Mouse (Mus musculus): ENCODE data around the gene Ngdn. TPM values are rescaled to one million over a fixed set of nuclear protein-coding genes. Genes with fewer than 3 reads are reported as not detected.

Gene Ngdn
- polyA plus RNA-seq, 1 experiment from 2014 or later = 61.9 TPM

DNA sequence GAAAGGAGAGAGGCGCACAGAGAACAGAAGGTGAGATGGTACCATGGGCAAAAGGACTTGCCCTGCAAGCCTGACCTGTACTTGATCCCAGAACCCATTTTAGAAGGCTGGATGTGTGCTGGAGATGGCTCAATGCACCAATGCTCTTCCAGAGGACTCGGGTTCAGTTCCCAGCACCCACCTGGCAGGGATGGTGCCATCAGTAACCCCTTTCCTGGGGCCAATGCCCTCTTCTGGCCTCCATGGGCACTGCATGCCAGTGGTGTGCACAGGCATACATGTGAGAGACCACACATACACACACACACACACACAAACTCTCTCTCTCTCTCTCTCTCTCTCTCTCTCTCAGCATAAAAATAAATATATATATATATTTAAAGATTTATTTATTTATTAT is 13.8 kb upstream of the Ngdn start:
- Histone ChIP-seq H3K9me3 (no peaks in the 10 kb centered on the region), H3K4me1 (replicated peaks) (peaks cover 7% of the 10 kb centered on the region), H3K4me2 (no peak overlapping the region), H3K27ac (replicated peaks) (no peak overlapping the region), H3K27me3 (no peaks in the 10 kb centered on the region), H3K9ac (no peak overlapping the region), H3K36me3 (no peaks in the 10 kb centered on the region), H3K4me3 (no peak overlapping the region)
- ATAC-seq (ENCODE audit: low read depth) = no peak
- whole genome bisulfite sequencing = 95% methylated on average over 2 of the region's 2 CpGs

DNA sequence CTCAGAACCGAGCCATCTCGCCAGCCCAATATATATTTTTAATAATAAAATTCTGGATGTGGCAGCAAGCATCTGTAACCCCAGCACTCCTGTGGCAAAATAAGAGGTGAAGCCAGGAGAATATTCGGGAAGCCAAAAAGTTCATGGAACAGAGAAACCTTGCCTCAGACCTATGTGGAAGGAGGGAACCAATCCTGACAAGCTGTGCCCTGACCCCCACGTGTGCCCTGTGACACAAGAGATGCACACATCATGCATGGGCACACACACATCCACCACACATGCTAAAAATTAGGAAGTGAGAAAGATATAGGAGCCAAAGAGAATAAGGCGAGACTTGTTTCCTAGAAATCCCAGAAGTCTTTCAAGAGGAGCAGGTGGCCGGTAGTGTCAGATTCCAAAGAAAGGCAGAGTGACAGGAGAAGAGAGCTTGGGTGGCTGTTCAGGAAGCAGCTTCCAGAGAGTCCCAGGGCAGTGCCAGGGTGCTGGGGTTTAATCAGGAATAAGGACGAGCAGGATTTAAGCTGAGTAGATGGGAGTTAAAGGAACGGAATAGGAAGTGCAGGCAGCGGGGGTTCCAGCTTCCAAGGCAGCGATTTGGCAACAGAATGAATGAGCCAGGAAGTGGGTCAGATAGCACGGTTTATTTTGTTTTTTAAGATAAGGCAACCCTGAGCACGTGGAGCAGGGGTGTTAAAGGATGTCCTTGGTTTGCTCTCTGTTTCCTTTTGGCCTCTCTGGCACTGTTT is 13.1 kb upstream of the Ngdn start:
- no peak for ATAC-seq (ENCODE audit: low read depth)
- Histone ChIP-seq H3K9me3 (no peaks in the 10 kb centered on the region), H3K4me2 (no peak overlapping the region), H3K4me3 (no peak overlapping the region), H3K4me1 (replicated peaks) (peaks cover 7% of the 10 kb centered on the region), H3K36me3 (no peaks in the 10 kb centered on the region), H3K27me3 (no peaks in the 10 kb centered on the region), H3K9ac (no peak overlapping the region), H3K27ac (replicated peaks) (no peak overlapping the region)
- WGBS = 61% methylated on average over 12 of the region's 12 CpGs

DNA sequence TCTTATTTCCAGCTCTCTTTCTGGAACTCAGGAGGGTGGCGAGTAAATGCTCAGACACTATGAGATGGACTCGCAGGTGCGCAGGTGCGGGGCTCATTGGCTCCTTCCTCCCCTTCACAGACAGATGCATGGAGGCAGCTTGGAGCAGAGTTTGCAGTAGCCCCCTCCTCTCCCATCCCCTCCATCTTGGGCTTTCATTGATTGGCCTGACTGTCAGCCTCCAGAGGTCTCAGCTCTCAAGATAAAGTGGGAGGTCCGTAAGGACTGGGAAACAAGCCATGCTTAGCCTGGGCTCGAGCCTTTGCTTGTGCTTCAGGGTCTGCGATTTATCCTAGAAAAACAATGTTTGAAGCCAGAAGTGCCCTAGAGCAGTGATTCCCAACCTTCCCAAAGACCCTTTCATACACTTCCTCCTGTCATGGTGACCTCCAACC is 12.6 kb upstream of the Ngdn start:
- peaks cover 7% of the 10 kb centered on the region for H3K4me1 ChIP-seq (replicated peaks)
- no peak overlapping the region for H3K4me2 ChIP-seq
- H3K36me3 ChIP-seq = no peaks in the 10 kb centered on the region
- WGBS = 74% methylated on average over 7 of the region's 7 CpGs
- no peak overlapping the region for H3K4me3 ChIP-seq
- no peak overlapping the region for H3K9ac ChIP-seq
- no peaks in the 10 kb centered on the region for H3K27me3 ChIP-seq
- no peak overlapping the region for H3K27ac ChIP-seq (replicated peaks)
- H3K9me3 ChIP-seq = no peaks in the 10 kb centered on the region
- ATAC-seq (ENCODE audit: low read depth) = no peak

DNA sequence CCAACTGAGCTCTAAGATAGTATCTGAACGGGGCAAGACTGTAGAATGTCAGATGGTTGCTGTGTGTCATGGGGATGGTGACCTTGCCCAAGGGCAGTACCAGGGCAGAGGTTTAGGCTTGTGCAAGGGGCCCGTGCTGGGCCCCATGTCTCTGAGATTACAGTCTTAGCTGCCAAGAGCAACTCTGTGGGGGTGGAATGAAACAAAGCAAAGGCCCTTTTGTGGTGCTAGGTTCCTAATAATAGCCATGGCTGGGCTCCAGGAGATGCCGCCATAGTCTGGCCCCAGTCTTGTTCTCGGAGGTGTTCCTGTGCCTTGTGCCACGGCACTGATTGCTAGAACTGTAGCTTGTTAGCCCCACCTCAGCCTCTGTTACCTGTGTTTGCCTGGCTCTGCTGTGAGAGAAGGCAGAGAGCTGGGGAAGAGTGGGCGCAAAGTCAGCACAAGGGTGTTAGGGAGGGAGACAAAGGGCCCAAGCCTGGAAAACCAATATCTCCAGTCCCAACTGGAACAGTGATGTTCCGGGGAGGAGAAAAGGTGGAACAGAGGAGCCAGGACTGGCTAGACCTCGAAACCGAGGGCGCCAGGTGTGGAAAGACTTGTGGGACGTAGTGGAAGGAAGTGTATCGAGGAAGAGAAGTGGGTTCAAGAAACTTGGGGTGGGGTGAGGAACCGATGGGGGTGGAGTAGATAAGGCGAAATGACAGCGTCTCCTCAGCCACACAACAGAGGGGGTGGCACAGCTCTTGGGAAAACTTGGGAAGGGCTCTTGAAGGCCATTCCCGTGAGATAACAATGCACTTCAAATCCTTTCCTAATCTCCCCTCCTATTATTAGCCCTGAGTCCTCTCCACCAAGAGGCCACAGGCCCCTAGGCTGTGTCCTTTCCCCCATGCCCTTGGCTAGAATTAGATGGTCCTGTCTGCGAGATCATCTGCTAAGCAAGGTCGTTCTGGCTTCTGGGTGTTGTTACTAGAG is 11.1 kb upstream of the Ngdn start:
- H3K4me3 ChIP-seq = no peak overlapping the region
- H3K4me1 ChIP-seq (replicated peaks) = peaks cover 7% of the 10 kb centered on the region
- no peak overlapping the region for H3K4me2 ChIP-seq
- no peaks in the 10 kb centered on the region for H3K9me3 ChIP-seq
- ATAC-seq (ENCODE audit: low read depth) = no peak
- no peaks in the 10 kb centered on the region for H3K27me3 ChIP-seq
- 78% methylated on average over 18 of the region's 18 CpGs for whole genome bisulfite sequencing
- H3K27ac ChIP-seq (replicated peaks) = no peak overlapping the region
- no peaks in the 10 kb centered on the region for H3K36me3 ChIP-seq
- no peak overlapping the region for H3K9ac ChIP-seq

DNA sequence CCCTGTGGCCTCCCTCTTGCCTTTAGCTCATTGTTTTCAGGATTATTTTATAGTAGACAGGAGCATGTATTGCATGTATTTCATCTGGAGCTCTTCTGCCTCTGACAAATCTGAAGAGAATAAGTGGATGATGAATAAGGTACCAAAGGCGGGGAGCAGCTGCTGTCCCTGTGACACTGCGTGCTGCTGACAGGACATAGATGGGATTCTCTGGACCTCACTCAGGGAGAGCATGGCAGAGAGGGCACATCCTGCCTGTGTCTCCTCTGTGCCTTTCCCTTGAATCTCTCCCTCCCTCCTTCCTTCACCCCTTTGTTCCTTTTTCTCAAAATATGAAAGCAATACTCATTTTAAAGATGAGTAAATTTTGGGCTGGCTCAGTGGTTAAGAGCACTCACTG is 9.7 kb upstream of the Ngdn start:
- Histone ChIP-seq H3K9me3 (no peaks in the 10 kb centered on the region), H3K27me3 (no peaks in the 10 kb centered on the region), H3K4me2 (no peak overlapping the region), H3K36me3 (no peaks in the 10 kb centered on the region), H3K27ac (replicated peaks) (no peak overlapping the region), H3K4me3 (no peak overlapping the region), H3K4me1 (replicated peaks) (peaks cover 7% of the 10 kb centered on the region), H3K9ac (no peak overlapping the region)
- WGBS = 72% methylated on average over 2 of the region's 2 CpGs
- no peak for ATAC-seq (ENCODE audit: low read depth)

DNA sequence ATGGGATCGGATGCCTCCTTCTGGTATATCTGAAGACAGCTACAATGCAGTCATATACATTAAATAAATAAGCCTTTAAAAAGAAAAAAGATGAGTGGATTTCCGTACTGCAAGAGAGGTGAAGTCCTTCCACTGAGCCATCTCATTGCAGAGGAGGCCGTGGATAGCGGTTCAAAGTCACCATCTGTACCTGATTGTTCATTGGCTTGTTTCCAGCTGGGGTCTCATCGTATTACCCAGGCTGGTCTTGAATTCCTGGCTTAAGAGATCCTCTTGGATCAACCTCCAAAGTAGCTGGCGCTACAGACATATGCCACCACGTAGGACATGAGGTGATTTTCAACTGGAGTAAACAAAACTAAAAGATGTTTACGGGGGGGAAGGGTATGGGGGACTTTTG is 9.3 kb upstream of the Ngdn start:
- Histone ChIP-seq H3K9ac (no peak overlapping the region), H3K27me3 (no peaks in the 10 kb centered on the region)
- 84% methylated on average over 8 of the region's 8 CpGs for WGBS

DNA sequence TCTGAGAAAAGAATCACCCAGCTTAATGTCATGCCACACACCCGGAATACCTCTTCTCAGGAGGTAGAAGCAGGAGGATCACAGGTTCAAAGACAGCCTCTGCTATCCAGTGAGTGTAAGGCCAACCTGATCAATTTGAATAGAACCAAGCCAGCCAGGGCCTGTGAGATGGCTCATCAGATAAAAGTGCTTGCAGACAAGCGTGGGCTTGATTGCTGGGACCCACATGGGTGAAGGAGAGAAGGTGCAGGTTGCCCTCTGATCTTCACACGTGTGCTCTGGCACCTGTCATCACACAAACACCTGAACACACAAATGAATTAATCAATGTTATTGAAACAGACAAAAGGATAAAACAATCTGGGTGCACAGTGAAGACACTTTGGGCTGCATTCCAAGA is 8.7 kb upstream of the Ngdn start:
- Histone ChIP-seq H3K4me3 (no peak overlapping the region), H3K4me2 (no peak overlapping the region), H3K36me3 (no peaks in the 10 kb centered on the region), H3K27ac (replicated peaks) (no peak overlapping the region), H3K27me3 (no peaks in the 10 kb centered on the region), H3K9ac (no peak overlapping the region), H3K4me1 (replicated peaks) (peaks cover 7% of the 10 kb centered on the region), H3K9me3 (no peaks in the 10 kb centered on the region)
- WGBS = 72% methylated on average over 3 of the region's 3 CpGs
- ATAC-seq (ENCODE audit: low read depth) = no peak

More for the DNA sequence above, 9.3 kb upstream of the Ngdn start:
- H3K9me3 ChIP-seq = no peaks in the 10 kb centered on the region
- no peak for ATAC-seq (ENCODE audit: low read depth)
- H3K4me1 ChIP-seq (replicated peaks) = peaks cover 7% of the 10 kb centered on the region
- H3K27ac ChIP-seq (replicated peaks) = no peak overlapping the region
- no peaks in the 10 kb centered on the region for H3K36me3 ChIP-seq
- no peak overlapping the region for H3K4me2 ChIP-seq
- H3K4me3 ChIP-seq = no peak overlapping the region

DNA sequence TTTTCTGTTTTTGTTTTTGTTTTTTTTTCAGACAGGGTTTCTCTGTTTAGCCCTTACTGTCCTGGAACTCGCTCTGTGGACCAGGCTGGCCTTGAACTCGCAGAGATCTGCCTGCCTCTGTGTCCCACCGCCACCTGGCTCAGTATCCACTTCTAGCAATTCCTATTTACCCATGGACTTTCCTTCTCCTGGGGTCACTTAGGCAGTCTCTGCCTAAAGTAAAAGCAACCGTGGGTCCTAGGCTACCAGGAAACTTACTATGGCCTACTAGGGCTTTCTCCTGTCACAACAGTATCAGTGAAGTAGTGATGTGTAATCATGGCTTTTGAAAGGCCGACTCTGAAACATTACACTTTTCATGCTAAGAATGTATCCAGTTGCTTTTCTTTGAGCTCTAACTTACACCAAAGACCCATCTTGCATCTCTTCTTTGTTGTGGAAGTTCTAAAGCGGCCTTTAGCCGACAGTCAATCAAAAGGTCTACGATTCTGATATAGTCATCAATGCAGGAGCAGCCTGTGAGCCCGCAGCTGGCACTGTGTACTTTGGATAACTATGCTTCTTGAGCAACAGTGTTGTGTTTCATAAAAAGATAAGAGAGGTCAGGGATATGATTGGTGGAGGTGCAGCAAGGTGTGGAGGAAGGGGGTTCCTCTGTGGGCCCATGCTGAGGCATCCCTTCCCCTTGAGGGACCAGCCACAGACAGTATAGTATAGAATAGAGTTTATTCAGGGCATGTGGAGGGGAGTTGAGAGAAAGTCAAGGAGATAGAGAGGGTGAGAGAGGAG is 7.9 kb upstream of the Ngdn start:
- WGBS = 86% methylated on average over 9 of the region's 9 CpGs
- ATAC-seq (ENCODE audit: low read depth) = no peak
- Histone ChIP-seq H3K36me3 (no peaks in the 10 kb centered on the region), H3K27me3 (no peaks in the 10 kb centered on the region), H3K4me2 (no peak overlapping the region), H3K9me3 (no peaks in the 10 kb centered on the region), H3K9ac (no peak overlapping the region), H3K4me3 (no peak overlapping the region), H3K27ac (replicated peaks) (no peak overlapping the region), H3K4me1 (replicated peaks) (peaks cover 7% of the 10 kb centered on the region)

DNA sequence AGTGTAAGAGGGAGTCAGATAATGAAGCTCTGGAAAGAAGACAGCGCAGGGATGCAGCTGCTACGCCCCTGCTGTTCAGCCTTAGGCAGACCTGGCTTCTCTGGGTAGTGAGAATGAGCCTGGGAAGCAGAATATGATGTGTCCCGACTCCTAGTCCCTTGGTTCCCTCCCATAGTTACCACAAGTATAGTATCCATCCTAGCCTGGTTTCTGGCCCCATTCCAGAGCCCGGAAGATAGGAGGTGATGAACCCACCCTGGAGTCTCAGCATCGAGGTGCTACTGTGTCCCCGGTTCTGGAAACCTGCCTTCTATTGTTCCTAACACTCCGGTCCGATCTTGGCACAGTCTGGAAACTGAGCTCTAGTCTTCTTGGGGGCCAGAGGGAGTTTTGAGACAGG is 6.8 kb upstream of the Ngdn start:
- H3K4me2 ChIP-seq = no peak overlapping the region
- H3K27me3 ChIP-seq = no peaks in the 10 kb centered on the region
- H3K9ac ChIP-seq = no peak overlapping the region
- H3K9me3 ChIP-seq = no peaks in the 10 kb centered on the region
- H3K36me3 ChIP-seq = no peaks in the 10 kb centered on the region
- 77% methylated on average over 8 of the region's 8 CpGs for WGBS
- ATAC-seq (ENCODE audit: low read depth) = no peak
- H3K27ac ChIP-seq (replicated peaks) = no peak overlapping the region
- H3K4me3 ChIP-seq = no peak overlapping the region
- peaks cover 7% of the 10 kb centered on the region for H3K4me1 ChIP-seq (replicated peaks)

DNA sequence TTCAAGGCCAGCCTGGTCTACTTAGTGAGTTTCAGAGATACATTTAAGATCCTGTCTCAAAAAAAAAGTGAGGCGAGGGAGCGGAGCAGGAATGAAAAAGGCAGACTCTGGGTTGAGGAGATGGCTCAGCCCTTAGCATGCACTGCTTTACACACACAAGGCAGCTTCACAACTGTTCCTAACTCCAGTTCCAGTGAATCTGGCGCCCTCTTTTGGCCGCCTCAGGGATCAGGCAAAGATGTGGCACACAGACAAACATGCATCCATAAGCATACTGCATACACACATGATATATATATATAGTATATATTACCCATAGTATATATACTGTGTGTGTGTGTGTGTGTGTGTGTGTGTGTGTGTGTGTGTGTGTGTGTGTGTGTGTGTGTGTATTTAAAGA is 4.1 kb upstream of the Ngdn start:
- Histone ChIP-seq H3K9me3 (no peaks in the 10 kb centered on the region), H3K36me3 (no peaks in the 10 kb centered on the region), H3K27me3 (no peaks in the 10 kb centered on the region), H3K4me2 (no peak overlapping the region), H3K9ac (no peak overlapping the region), H3K27ac (replicated peaks) (no peak overlapping the region), H3K4me3 (no peak overlapping the region), H3K4me1 (replicated peaks) (peaks cover 10% of the 10 kb centered on the region)
- 63% methylated on average over 4 of the region's 4 CpGs for WGBS
- no peak for ATAC-seq (ENCODE audit: low read depth)

DNA sequence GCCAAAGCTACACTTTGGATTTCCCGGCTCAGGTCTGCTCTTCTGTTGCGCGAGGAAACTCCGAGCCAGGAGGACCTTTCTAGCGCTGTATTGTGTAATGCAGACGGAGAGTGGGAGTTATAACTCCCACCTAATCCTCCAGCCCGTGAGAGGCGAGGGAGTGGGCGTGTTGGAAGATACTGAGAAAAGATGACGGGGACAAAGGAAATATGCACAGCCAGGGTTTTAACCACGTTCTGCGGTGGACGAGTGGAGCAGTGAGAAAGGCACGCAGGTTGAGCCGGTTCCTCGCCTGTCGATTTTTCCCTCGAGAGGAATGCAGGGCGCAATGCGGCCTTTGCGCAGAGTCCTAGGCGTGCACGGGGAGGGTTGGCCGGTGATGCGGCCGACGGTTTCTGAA is 663 bp upstream of the Ngdn start:
- H3K9ac ChIP-seq = peak overlapping the region; percentile 75
- H3K4me3 ChIP-seq = peak overlapping the region; percentile 85
- no peaks in the 10 kb centered on the region for H3K9me3 ChIP-seq
- under 1% methylated on average over 27 of the region's 27 CpGs for WGBS
- H3K4me2 ChIP-seq = peak overlapping the region; percentile 61
- peak; percentile 74 for ATAC-seq (ENCODE audit: low read depth)
- peaks cover 17% of the 10 kb centered on the region for H3K4me1 ChIP-seq (replicated peaks)
- H3K27me3 ChIP-seq = no peaks in the 10 kb centered on the region
- peak overlapping the region; percentile 95 for H3K27ac ChIP-seq (replicated peaks)
- H3K36me3 ChIP-seq = peaks cover 19% of the 10 kb centered on the region

DNA sequence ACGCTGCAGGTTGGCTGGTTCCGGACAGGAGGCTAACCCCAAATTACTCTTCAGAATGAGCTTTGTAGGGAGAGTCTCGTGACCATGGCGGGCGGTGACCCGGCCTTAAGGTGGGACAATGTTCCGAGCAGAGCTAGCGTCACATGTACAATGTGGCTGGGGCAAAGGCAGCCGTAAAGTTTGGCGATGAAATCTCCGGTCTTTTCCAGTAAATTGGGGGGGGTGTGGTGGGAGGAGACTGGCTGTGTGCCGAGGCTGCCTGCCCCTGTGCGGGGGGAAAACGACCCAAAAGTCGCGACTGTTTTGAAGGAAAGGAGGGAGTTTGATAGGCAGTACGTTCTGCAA is 485 bp downstream of the Ngdn start:
- ATAC-seq (ENCODE audit: low read depth) = no peak; the same call in 1 of the 2 replicates
- Histone ChIP-seq H3K27me3 (no peaks in the 10 kb centered on the region), H3K4me2 (peak overlapping the region; percentile 83), H3K9ac (peak overlapping the region; percentile 83), H3K4me3 (peak overlapping the region; percentile 85), H3K27ac (replicated peaks) (peak overlapping the region; percentile 76), H3K36me3 (peaks cover 24% of the 10 kb centered on the region), H3K4me1 (replicated peaks) (peaks cover 19% of the 10 kb centered on the region), H3K9me3 (no peaks in the 10 kb centered on the region)
- 0% methylated on average over 17 of the region's 17 CpGs for WGBS

All from neural tube, embryonic 13.5 days (tissue).